Mouse (Mus musculus): ENCODE measurements around the gene Spata17.

DNA sequence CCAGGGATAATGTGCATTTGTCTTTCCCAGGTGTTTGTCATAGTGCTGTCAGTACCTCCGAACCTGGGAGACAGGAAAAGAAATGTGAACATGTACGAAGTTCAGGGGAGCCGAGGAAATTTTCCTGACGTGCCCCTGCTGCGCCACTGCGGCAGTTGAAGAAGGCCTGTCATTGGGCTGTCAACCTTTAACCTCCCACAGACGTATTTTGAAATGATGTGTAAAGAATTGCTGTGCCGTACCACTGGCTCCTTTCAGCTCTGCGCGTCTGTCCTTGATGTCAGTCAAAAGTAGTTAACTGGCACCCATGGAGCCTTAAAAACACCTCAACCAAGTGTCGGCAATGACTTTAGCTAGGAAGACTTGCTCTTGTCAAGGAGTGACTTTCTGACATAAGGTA lies 205.2 kb downstream of the Spata17 start:
- TF ChIP-seq CTCF (IDR thresholded peaks at IDR 0.05; ENCODE audit: borderline replicate concordance, insufficient read depth, low read length) (no peak), POLR2A (IDR thresholded peaks at IDR 0.05; ENCODE audit: low read depth, low read length) (no peak)
